Mouse (Mus musculus) right cerebral cortex, postnatal 25 days (tissue): ENCODE measurements around the gene Actrt1.

Source experiments
- DNase-seq: peaks from one replicate; pipeline ENCODE4 v3.0.0; 2022

The Actrt1 gene

DNA sequence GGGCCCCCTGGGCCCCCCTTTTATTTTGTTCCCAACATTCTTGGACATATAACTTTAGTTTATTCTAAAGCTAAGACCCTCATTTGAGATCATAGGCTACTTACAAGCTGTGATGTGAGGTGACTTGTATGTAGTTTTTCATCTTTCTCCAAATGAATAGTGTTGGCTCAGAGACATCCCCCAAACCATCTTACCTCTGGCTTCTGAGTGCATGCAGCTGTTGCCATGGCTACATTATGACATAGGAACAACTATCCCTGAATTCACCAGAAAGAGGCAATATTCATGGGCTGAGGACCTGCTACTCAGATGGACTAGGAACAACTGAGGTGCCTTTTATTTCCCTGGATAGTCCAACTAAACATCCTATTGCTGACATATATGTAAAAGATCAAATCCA, at the start of gene Actrt1:
TSS of gene Actrt1 (plus strand) at position 301 of the 400 bp plus-strand sequence.
- no peak for DNase-seq

DNA sequence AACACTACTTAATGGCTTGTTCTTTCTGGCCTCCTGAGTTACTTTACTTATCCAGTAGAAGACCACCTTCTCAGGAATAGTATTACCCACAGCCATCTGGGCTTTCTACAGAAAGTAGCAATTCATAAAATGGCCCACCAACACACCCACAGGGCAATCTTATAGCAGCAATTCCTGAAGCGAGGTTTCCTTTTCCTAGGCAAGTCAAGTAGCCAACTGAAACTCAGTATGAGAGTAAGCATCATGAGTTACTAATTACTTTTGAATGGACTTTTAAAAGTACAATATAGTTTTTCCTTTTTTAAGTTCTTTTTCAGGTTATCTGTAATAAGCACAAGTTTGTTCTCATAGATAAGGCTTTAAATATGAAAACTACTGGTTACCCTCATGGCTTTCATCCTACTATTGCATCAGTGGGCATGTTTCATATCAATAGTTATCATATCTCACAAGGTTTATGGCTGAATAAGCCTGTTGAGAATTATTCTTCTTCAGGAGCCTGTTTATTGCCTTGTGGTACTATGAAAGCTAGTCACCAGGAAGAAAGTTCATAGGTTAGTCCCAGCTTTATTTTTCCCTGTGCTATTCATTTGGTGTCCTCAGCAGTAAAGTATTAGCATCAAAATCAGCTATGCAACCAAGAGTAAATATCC, 2.8 kb downstream of the Actrt1 start:
- DNase-seq, result no peak
